Mouse (Mus musculus): ENCODE measurements around the gene Spatc1l. TPM values are rescaled to one million over a fixed set of nuclear protein-coding genes. Genes with fewer than 3 reads are reported as not detected.

The Spatc1l gene
- polyA plus RNA-seq, 1 experiment: not detected

DNA sequence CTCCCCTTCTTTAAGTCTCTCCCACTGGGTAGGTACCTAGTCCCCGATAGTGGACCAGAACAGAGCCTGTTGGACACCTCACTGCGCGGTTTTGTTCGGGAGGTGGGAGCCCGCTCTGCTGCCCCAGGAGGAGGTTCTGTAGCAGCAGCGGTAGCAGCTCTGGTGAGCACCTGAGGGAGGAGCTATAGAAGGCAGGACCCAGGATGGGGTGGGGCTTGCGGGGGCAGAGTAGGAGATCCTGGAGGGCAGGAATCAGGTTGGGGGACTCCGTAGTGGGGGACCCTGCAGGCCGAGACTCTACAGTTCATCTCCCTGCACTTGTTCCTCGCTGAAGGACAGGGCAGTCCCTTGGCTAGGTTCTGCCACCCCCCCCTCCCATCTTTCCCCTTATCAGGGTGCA lies 22.1 kb downstream of the Spatc1l start:
- TF ChIP-seq CTCF (IDR thresholded peaks at IDR 0.05; ENCODE audit: borderline replicate concordance, insufficient read depth, low read length): no peak
- TF ChIP-seq POLR2A (IDR thresholded peaks at IDR 0.05; ENCODE audit: low read depth, low read length): no peak
- H3K4me3 ChIP-seq (ENCODE audit: insufficient read depth, low read length): no peak overlapping the region
- no peaks in the 10 kb centered on the region for H3K4me1 ChIP-seq (ENCODE audit: control insufficient read depth, insufficient read depth, low read length)
- H3K27ac ChIP-seq (ENCODE audit: insufficient read depth, low read length): no peak overlapping the region

- no peak overlapping the region for H3K4me3 ChIP-seq (ENCODE audit: insufficient read depth, low read length)
- TF ChIP-seq POLR2A (IDR thresholded peaks at IDR 0.05; ENCODE audit: low read depth, low read length): no peak
- TF ChIP-seq CTCF (IDR thresholded peaks at IDR 0.05; ENCODE audit: borderline replicate concordance, insufficient read depth, low read length): no peak
These were observed 24.1 kb downstream of the Spatc1l start for GRCm38 (mm10) chr10:76586190-76586589.

DNA sequence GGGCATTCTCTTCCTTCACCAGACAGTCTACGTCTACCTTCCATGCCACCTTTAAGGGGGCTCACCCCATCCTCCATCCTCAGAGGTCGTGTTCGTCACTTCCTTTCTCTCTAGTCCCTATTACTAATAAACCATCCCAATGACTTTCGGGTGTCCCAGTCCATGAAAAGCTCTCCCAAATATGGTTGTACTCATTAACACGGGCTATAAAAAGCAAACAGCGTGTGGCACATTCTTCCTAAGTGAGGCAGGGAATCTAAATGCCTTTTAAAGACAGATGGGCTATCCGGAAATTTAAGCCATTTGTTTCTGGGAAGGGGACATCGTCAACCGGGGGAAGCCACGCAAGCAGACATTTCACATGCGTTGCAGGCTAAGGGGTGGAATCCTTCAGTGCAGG lies 28.1 kb downstream of the Spatc1l start:
- Histone ChIP-seq H3K4me1 (ENCODE audit: control insufficient read depth, insufficient read depth, low read length) (no peaks in the 10 kb centered on the region), H3K27ac (ENCODE audit: insufficient read depth, low read length) (no peak overlapping the region), H3K4me3 (ENCODE audit: insufficient read depth, low read length) (no peak overlapping the region)
- TF ChIP-seq CTCF (IDR thresholded peaks at IDR 0.05; ENCODE audit: borderline replicate concordance, insufficient read depth, low read length) (no peak), POLR2A (IDR thresholded peaks at IDR 0.05; ENCODE audit: low read depth, low read length) (no peak)

More at GRCm38 (mm10) chr10:76586190-76586589, 24.1 kb downstream of the Spatc1l start:
- H3K4me1 ChIP-seq (ENCODE audit: control insufficient read depth, insufficient read depth, low read length): no peaks in the 10 kb centered on the region
- H3K27ac ChIP-seq (ENCODE audit: insufficient read depth, low read length): no peak overlapping the region

- H3K4me3 ChIP-seq (ENCODE audit: insufficient read depth, low read length): no peak overlapping the region
- no peak overlapping the region for H3K27ac ChIP-seq (ENCODE audit: insufficient read depth, low read length)
- H3K4me1 ChIP-seq (ENCODE audit: control insufficient read depth, insufficient read depth, low read length): no peaks in the 10 kb centered on the region
- no peak for TF ChIP-seq POLR2A (IDR thresholded peaks at IDR 0.05; ENCODE audit: low read depth, low read length)
- TF ChIP-seq CTCF (IDR thresholded peaks at IDR 0.05; ENCODE audit: borderline replicate concordance, insufficient read depth, low read length): no peak
These were observed 34.3 kb downstream of the Spatc1l start for GRCm38 (mm10) chr10:76596338-76596737.

GRCm38 (mm10) chr10:76602690-76603089 lies 40.6 kb downstream of the Spatc1l start:
- no peak overlapping the region for H3K4me3 ChIP-seq (ENCODE audit: insufficient read depth, low read length)
- H3K4me1 ChIP-seq (ENCODE audit: control insufficient read depth, insufficient read depth, low read length): no peaks in the 10 kb centered on the region
- no peak overlapping the region for H3K27ac ChIP-seq (ENCODE audit: insufficient read depth, low read length)
- TF ChIP-seq CTCF (IDR thresholded peaks at IDR 0.05; ENCODE audit: borderline replicate concordance, insufficient read depth, low read length): no peak
- TF ChIP-seq POLR2A (IDR thresholded peaks at IDR 0.05; ENCODE audit: low read depth, low read length): no peak

DNA sequence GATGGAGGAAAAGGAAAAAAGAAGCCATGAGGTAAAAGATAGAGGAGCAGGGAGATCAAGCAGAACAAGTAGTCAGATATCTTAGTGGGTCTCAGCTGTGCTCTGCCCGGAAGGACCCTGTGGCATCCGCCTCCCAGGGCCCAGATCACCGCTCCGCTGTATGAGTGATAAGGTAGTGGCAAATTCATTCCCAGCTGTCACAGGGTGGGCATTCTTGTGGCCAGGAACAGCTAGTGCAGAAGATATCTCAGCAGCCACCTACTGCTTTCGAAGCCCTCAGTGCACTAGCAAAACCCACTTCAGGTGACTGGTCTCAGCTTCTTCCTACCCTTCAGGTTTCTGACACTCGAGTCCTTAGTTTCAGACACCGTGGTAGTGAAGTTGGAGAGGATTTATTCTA lies 50.4 kb downstream of the Spatc1l start:
- Histone ChIP-seq H3K27ac (ENCODE audit: insufficient read depth, low read length) (no peak overlapping the region), H3K4me3 (ENCODE audit: insufficient read depth, low read length) (no peak overlapping the region), H3K4me1 (ENCODE audit: control insufficient read depth, insufficient read depth, low read length) (no peaks in the 10 kb centered on the region)
- TF ChIP-seq POLR2A (IDR thresholded peaks at IDR 0.05; ENCODE audit: low read depth, low read length) (no peak), CTCF (IDR thresholded peaks at IDR 0.05; ENCODE audit: borderline replicate concordance, insufficient read depth, low read length) (no peak)

Other genes starting within 250 kb of the Spatc1l start
- gene Dip2a, start 217.0 kb upstream of the Spatc1l start, polyA plus RNA-seq (2011; ENCODE audit: insufficient read length, low read depth, missing spikeins): 28.2 and 30.9 TPM in 2 replicates
- 10.1 and 16.2 TPM in 2 replicates for gene AC141477.1, start 121.8 kb upstream of the Spatc1l start, polyA plus RNA-seq (2011; ENCODE audit: insufficient read length, low read depth, missing spikeins)
- gene Pcnt, start 119.5 kb upstream of the Spatc1l start, polyA plus RNA-seq (2011; ENCODE audit: insufficient read length, low read depth, missing spikeins): 13.0 and 15.5 TPM in 2 replicates
- not detected in 2 replicates for gene 2610028H24Rik, start 113.2 kb upstream of the Spatc1l start, polyA plus RNA-seq (2011; ENCODE audit: insufficient read length, low read depth, missing spikeins)
- gene Mcm3ap, start 93.3 kb upstream of the Spatc1l start, polyA plus RNA-seq (2011; ENCODE audit: insufficient read length, low read depth, missing spikeins): 35.0 and 35.4 TPM in 2 replicates
- 1.9 and 2.4 TPM in 2 replicates for gene Ybey, start 93.2 kb upstream of the Spatc1l start, polyA plus RNA-seq (2011; ENCODE audit: insufficient read length, low read depth, missing spikeins)
- 32.8 and 34.0 TPM in 2 replicates for gene Lss, start 30.7 kb upstream of the Spatc1l start, polyA plus RNA-seq (2011; ENCODE audit: insufficient read length, low read depth, missing spikeins)
- gene Ftcd, start 13.4 kb downstream of the Spatc1l start, polyA plus RNA-seq (2011; ENCODE audit: insufficient read length, low read depth, missing spikeins): not detected in 2 replicates
- gene Col6a2, start 61.4 kb downstream of the Spatc1l start, polyA plus RNA-seq (2011; ENCODE audit: insufficient read length, low read depth, missing spikeins): 476 and 628 TPM in 2 replicates
- gene Col6a1, start 163.9 kb downstream of the Spatc1l start, polyA plus RNA-seq (2011; ENCODE audit: insufficient read length, low read depth, missing spikeins): 768 and 923 TPM in 2 replicates

All from embryonic fibroblast, embryonic 13.5 days (primary cell).